Mouse (Mus musculus): Measurements from ENCODE around the gene Ywhah. TPM values are rescaled to one million over a fixed set of nuclear protein-coding genes. Genes with fewer than 3 reads are reported as not detected.

Gene Ywhah
- polyA plus RNA-seq, 1 experiment from 2014 or later: 643 TPM

DNA sequence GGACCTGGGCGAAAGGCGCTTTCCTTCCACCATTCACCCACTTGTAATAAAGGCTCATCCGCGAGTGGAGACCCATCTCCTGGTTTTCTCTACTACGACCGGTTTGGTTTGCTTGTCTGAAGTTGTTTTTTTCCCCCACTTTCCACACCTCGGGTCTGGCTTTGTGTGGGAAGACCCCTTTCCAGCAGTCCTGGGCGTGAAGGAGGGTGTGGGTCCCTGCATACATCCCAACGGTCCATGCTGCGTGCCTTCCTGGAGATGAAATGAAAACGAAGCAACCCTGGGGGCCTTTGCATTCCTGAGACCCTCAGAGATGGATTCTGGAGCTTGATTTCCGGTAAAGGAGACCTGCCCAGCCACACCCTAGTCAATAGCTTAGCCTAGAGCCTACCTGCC is 808 bp downstream of the Ywhah start:
- no peaks in the 10 kb centered on the region for H3K27me3 ChIP-seq (ENCODE audit: control insufficient read depth, insufficient read depth, low read length)
- H3K4me2 ChIP-seq (ENCODE audit: low read length): peak overlapping the region; percentile 94
- H3K36me3 ChIP-seq (ENCODE audit: control insufficient read depth, insufficient read depth, low read length): peaks cover 10% of the 10 kb centered on the region; the same call in 1 of the 2 replicates
- H3K4me3 ChIP-seq (replicated peaks; ENCODE audit: low read depth, low read length): peak overlapping the region; percentile 61
- no peaks in the 10 kb centered on the region for H3K9me3 ChIP-seq (ENCODE audit: control insufficient read depth, low read length)
- peaks cover 42% of the 10 kb centered on the region for H3K4me1 ChIP-seq (ENCODE audit: control insufficient read depth, insufficient read depth, low read length)
- WGBS: under 1% methylated on average over 12 of the region's 12 CpGs
- DNase-seq: peak; percentile 45
- no peak for ATAC-seq (ENCODE audit: low FRiP score, low TSS enrichment)
- peak overlapping the region; percentile 99 for H3K27ac ChIP-seq (replicated peaks; ENCODE audit: low read depth, low read length)
- H3K9ac ChIP-seq (replicated peaks; ENCODE audit: low read length): peak overlapping the region; percentile 98

DNA sequence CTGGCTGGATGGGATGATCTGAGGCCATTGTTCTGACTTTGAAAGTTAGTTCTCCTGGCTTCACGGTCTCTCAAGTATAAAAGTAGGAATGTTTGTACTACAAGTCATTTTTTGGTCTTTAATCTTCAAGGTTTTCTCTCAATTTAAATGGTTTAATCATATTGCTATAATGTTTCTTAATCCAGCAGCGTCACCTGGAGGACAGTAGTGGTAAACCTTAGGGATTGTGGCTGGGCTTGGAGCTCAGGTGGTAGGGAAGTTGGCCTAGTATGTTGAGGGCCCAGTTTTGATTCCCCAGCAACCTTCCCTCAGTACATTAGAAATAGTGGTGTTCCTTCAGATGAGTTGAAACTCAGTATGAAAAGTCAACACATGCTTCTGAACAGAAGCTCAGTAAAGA is 3.0 kb downstream of the Ywhah start:
- Histone ChIP-seq H3K4me1 (ENCODE audit: control insufficient read depth, insufficient read depth, low read length) (peaks cover 42% of the 10 kb centered on the region), H3K4me2 (ENCODE audit: low read length) (peak overlapping the region; percentile 94), H3K9me3 (ENCODE audit: control insufficient read depth, low read length) (no peaks in the 10 kb centered on the region), H3K9ac (replicated peaks; ENCODE audit: low read length) (peak overlapping the region; percentile 23; the same call in 1 of the 2 replicates), H3K27me3 (ENCODE audit: control insufficient read depth, insufficient read depth, low read length) (no peaks in the 10 kb centered on the region), H3K27ac (replicated peaks; ENCODE audit: low read depth, low read length) (no peak overlapping the region), H3K36me3 (ENCODE audit: control insufficient read depth, insufficient read depth, low read length) (peaks cover 24% of the 10 kb centered on the region), H3K4me3 (replicated peaks; ENCODE audit: low read depth, low read length) (no peak overlapping the region)
- no peak for DNase-seq
- no peak for ATAC-seq (ENCODE audit: low FRiP score, low TSS enrichment)
- 86% methylated on average over 2 of the region's 2 CpGs for WGBS

DNA sequence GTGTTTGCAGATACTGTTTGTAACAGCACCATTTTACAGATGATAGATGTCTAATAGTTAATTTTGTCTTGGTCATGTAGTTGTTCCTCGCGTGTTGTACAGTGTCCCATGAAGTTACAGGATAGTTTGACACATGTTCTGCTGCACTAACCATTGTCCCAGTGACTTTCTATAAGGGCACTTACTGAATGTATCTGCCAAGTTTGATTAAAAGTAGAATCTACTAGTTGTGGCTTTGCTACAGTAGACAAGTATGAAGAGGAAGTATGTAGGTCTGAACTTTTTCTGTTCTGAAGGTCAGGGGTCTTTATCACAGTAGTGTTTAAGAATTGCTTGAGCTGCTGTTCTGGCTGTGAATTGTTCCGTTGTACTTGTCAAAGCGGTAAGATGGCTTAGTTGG is 4.7 kb downstream of the Ywhah start:
- peaks cover 35% of the 10 kb centered on the region for H3K4me1 ChIP-seq (ENCODE audit: control insufficient read depth, insufficient read depth, low read length)
- H3K9ac ChIP-seq (replicated peaks; ENCODE audit: low read length): no peak overlapping the region
- peaks cover 31% of the 10 kb centered on the region for H3K36me3 ChIP-seq (ENCODE audit: control insufficient read depth, insufficient read depth, low read length)
- no peaks in the 10 kb centered on the region for H3K9me3 ChIP-seq (ENCODE audit: control insufficient read depth, low read length)
- DNase-seq (no peak), ATAC-seq (ENCODE audit: low FRiP score, low TSS enrichment) (no peak)
- no peak overlapping the region for H3K27ac ChIP-seq (replicated peaks; ENCODE audit: low read depth, low read length)
- no peak overlapping the region for H3K4me3 ChIP-seq (replicated peaks; ENCODE audit: low read depth, low read length)
- no peak overlapping the region for H3K4me2 ChIP-seq (ENCODE audit: low read length)
- no peaks in the 10 kb centered on the region for H3K27me3 ChIP-seq (ENCODE audit: control insufficient read depth, insufficient read depth, low read length)
- 98% methylated on average over 4 of the region's 4 CpGs for whole genome bisulfite sequencing

DNA sequence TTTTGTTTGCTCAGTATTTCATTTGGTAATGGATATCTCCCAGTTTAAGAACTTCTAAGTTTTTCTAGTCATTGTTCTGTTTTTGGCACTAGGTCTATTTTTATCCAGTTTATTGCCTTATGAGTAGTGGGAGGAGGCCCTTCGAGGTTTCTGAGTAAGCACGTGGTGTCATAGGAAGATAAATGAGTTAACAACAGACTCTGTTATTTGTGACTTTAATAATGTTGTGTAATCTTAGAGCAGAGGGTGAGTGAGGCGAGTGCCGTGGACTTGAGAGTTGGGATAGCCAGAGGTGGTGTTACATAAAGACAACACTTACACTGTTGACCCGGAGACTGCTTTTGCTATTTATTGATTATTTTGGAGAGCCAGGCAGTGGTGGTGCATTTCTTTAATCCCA is 5.9 kb downstream of the Ywhah start:
- H3K36me3 ChIP-seq (ENCODE audit: control insufficient read depth, insufficient read depth, low read length): peaks cover 39% of the 10 kb centered on the region
- H3K4me2 ChIP-seq (ENCODE audit: low read length): no peak overlapping the region
- no peak overlapping the region for H3K4me3 ChIP-seq (replicated peaks; ENCODE audit: low read depth, low read length)
- DNase-seq: no peak
- H3K9me3 ChIP-seq (ENCODE audit: control insufficient read depth, low read length): no peaks in the 10 kb centered on the region
- 89% methylated on average over 5 of the region's 5 CpGs for WGBS
- no peak for ATAC-seq (ENCODE audit: low FRiP score, low TSS enrichment)
- H3K27me3 ChIP-seq (ENCODE audit: control insufficient read depth, insufficient read depth, low read length): no peaks in the 10 kb centered on the region
- no peak overlapping the region for H3K27ac ChIP-seq (replicated peaks; ENCODE audit: low read depth, low read length)
- H3K9ac ChIP-seq (replicated peaks; ENCODE audit: low read length): no peak overlapping the region
- peaks cover 36% of the 10 kb centered on the region for H3K4me1 ChIP-seq (ENCODE audit: control insufficient read depth, insufficient read depth, low read length)

DNA sequence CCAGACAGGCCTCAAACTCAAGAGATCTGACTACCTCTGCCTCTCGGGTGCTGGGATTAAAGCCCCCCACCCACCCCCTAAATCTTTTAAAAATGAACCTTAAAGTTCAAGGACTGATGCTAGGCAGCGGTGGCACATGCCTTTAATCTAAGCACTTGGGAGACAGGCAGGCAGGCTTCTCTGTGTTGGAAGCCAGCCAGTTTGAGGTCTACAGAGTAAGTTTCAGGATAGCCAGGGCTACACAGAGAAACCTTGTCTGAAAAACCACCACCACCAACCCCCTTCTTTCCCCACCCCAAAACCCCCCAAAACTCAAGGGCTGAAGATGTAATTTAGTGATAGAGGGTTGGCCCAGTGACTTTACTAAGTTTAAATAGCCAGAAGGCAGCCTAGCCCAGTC is 10.0 kb downstream of the Ywhah start:
- DNase-seq: no peak
- H3K36me3 ChIP-seq (ENCODE audit: control insufficient read depth, insufficient read depth, low read length): peaks cover 34% of the 10 kb centered on the region
- H3K9me3 ChIP-seq (ENCODE audit: control insufficient read depth, low read length): no peaks in the 10 kb centered on the region
- WGBS: 70% methylated on average over 2 of the region's 2 CpGs
- no peak overlapping the region for H3K4me2 ChIP-seq (ENCODE audit: low read length)
- no peaks in the 10 kb centered on the region for H3K27me3 ChIP-seq (ENCODE audit: control insufficient read depth, insufficient read depth, low read length)
- H3K4me1 ChIP-seq (ENCODE audit: control insufficient read depth, insufficient read depth, low read length): peaks cover 31% of the 10 kb centered on the region
- H3K9ac ChIP-seq (replicated peaks; ENCODE audit: low read length): no peak overlapping the region
- H3K27ac ChIP-seq (replicated peaks; ENCODE audit: low read depth, low read length): no peak overlapping the region
- no peak overlapping the region for H3K4me3 ChIP-seq (replicated peaks; ENCODE audit: low read depth, low read length)
- ATAC-seq (ENCODE audit: low FRiP score, low TSS enrichment): no peak

DNA sequence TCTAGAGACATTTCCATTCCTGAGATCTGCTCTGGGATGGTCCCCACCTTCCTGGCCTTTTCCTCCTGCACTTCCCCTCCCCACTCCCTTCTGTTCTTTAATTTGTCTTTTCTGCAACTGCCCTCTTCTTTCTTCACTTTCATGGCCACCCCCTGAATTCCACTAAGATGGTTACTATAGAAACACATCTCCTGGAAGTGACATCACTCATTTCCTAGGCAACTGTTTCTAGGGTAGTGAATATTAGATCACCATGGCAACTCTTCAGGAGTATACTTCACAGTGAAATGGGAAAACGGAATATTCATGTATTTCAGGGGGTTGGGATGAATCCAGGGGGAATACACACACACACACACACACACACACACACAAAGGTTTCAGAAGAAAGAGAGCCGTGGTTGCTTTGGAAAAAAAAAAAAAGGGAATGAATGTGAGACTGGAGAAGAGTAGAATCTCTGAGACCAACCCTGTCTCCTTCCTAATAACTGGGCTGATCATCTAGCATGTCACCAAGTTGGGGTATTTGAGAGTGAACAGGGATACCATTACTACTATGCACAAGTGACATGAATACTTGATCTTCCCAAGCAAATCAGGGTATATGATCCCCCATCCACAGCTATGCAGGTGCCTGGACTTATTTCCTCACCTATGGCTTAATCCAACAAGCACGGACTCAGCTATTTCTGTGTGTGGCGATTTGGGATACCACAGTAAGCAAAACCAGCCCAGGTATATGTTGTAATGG is 12.0 kb downstream of the Ywhah start:
- peak; percentile 78 for ATAC-seq (ENCODE audit: low FRiP score, low TSS enrichment)
- WGBS: 38% methylated on average over 4 of the region's 4 CpGs
- H3K27me3 ChIP-seq (ENCODE audit: control insufficient read depth, insufficient read depth, low read length): no peaks in the 10 kb centered on the region
- no peak overlapping the region for H3K9ac ChIP-seq (replicated peaks; ENCODE audit: low read length)
- peak overlapping the region; percentile 36 for H3K4me2 ChIP-seq (ENCODE audit: low read length)
- H3K27ac ChIP-seq (replicated peaks; ENCODE audit: low read depth, low read length): peak overlapping the region; percentile 84
- no peak overlapping the region for H3K4me3 ChIP-seq (replicated peaks; ENCODE audit: low read depth, low read length)
- H3K36me3 ChIP-seq (ENCODE audit: control insufficient read depth, insufficient read depth, low read length): peaks cover 18% of the 10 kb centered on the region
- no peaks in the 10 kb centered on the region for H3K9me3 ChIP-seq (ENCODE audit: control insufficient read depth, low read length)
- H3K4me1 ChIP-seq (ENCODE audit: control insufficient read depth, insufficient read depth, low read length): peaks cover 26% of the 10 kb centered on the region
- peak; percentile 90 for DNase-seq

DNA sequence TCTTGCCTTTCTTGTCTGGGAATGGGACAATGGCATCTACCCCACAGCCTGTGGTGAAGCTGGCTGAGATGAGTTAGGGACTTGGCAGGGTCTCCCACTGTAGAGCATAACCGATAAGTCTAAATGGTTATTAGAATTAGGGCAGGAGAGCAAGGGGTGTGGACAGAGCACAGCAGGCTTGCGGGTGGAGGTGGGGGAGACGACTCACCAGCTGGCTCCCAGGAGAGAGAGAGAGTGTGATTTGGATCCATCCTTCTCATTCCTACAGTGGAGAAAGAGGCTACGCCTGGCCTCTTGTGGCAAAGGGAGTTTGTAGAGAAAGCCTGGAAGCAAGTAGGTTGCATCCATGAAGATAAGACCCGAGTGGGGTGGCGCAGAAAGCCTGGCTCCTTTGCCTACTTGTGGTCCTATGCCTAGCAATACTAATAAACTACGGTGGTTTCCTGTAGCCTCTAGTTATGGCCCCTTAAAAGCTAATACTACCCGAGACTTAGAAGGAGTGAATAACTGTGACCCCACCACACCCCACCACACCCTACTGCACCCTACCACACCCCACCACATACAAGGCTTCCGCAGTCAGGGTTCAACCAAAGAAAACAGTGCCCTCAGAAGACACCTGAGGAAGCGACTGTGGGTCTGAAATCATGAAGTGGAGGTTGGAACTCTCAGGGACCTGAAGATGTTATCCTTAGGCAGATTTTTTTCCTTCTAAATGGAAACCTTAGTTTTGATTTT is 13.6 kb downstream of the Ywhah start:
- no peak overlapping the region for H3K4me2 ChIP-seq (ENCODE audit: low read length)

DNA sequence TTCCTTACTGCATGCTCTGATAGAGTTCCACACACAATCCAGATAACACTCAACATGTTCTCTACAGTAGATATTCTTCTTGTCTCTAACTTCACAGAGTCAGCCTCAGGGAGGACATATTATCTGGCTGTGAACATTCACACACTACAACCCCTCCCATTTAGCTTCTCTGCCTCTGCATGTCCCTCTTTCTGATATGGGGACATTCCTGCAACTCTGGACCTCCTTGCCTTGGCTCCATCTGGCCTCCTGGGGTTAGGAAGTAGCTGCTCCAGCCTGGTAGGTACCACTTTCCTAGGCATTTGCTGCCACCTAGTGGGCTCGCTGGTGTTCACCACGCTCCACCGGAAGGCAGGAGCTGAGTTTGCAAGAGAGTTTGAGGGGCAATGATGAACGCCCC is 14.5 kb downstream of the Ywhah start:
- under 1% methylated on average over 4 of the region's 4 CpGs for WGBS
- Histone ChIP-seq H3K4me2 (ENCODE audit: low read length) (no peak overlapping the region), H3K4me3 (replicated peaks; ENCODE audit: low read depth, low read length) (no peak overlapping the region), H3K27me3 (ENCODE audit: control insufficient read depth, insufficient read depth, low read length) (no peaks in the 10 kb centered on the region), H3K36me3 (ENCODE audit: control insufficient read depth, insufficient read depth, low read length) (peaks cover 10% of the 10 kb centered on the region), H3K4me1 (ENCODE audit: control insufficient read depth, insufficient read depth, low read length) (peaks cover 26% of the 10 kb centered on the region), H3K27ac (replicated peaks; ENCODE audit: low read depth, low read length) (no peak overlapping the region), H3K9ac (replicated peaks; ENCODE audit: low read length) (no peak overlapping the region), H3K9me3 (ENCODE audit: control insufficient read depth, low read length) (no peaks in the 10 kb centered on the region)
- DNase-seq (peak; percentile 94), ATAC-seq (ENCODE audit: low FRiP score, low TSS enrichment) (peak; percentile 69; the same call in 1 of the 2 replicates)

More for the DNA sequence above, 13.6 kb downstream of the Ywhah start:
- Histone ChIP-seq H3K27me3 (ENCODE audit: control insufficient read depth, insufficient read depth, low read length) (no peaks in the 10 kb centered on the region), H3K4me1 (ENCODE audit: control insufficient read depth, insufficient read depth, low read length) (peaks cover 26% of the 10 kb centered on the region), H3K9me3 (ENCODE audit: control insufficient read depth, low read length) (no peaks in the 10 kb centered on the region), H3K36me3 (ENCODE audit: control insufficient read depth, insufficient read depth, low read length) (peaks cover 15% of the 10 kb centered on the region), H3K27ac (replicated peaks; ENCODE audit: low read depth, low read length) (peak overlapping the region; percentile 84), H3K4me3 (replicated peaks; ENCODE audit: low read depth, low read length) (no peak overlapping the region), H3K9ac (replicated peaks; ENCODE audit: low read length) (no peak overlapping the region)
- no peak for DNase-seq
- 88% methylated on average over 10 of the region's 10 CpGs for WGBS
- ATAC-seq (ENCODE audit: low FRiP score, low TSS enrichment): no peak
